Mouse (Mus musculus) adipocyte (in vitro differentiated cells): ENCODE data around the gene Hfe2.
"Not testable (repeated sequence)": the region's sequence is repeated elsewhere in the genome, so short reads cannot be mapped to it uniquely, and the experiment has no call there.

Experiments used
- DNase-seq: peaks from one replicate; pipeline ENCODE4 v3.0.0-alpha.2; 2016; ENCODE audit warnings: low spot score

Hfe2 gene

DNA sequence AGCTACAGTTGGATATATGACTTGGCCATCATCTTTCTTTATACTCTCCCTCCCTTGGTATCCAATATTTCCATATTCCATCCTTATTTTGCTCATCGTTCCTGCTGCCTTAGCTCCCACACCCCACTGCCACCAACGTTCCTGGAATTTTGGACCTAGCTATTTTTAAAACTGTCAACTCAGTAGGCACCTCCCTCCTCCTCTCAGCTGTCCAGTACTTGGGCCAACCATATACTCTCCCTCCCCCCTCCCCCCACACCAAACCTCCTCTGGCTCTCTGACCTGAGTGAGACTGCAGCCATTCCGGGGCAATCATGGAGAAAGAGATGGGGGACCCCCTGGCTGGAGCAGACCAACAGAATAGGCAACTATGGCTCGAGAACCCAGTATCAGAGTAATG lies at the start of gene Hfe2:
Hfe2 (plus strand) TSS at position 259 of the 400 bp plus-strand sequence.
- DNase-seq: no peak

- no peak for DNase-seq
Observed at GRCm38 (mm10) chr3:96477084-96477483, 47.9 kb upstream of the Hfe2 start.

GRCm38 (mm10) chr3:96477558-96477957 lies 47.4 kb upstream of the Hfe2 start:
- no peak for DNase-seq

DNA sequence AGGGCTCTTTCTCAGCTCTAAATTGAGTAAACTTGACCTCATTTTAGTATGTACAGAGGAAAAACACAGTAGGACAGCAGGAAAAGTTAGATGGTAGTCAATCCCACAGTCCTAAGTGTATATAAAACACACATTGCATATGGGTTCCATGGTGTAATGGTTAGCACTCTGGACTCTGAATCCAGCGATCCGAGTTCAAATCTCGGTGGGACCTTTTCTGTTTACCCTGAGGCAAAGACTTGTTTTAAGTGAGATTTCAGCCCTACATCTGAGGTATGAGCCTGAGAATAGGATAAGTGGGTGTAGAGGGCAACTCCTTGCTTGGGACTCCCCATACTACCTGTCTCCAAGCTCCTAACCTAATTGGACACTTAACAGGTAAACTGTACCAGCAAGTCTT lies 45.7 kb upstream of the Hfe2 start:
- DNase-seq: no peak

GRCm38 (mm10) chr3:96480684-96481270 lies 44.2 kb upstream of the Hfe2 start:
- no peak for DNase-seq

GRCm38 (mm10) chr3:96481856-96482255 lies 43.1 kb upstream of the Hfe2 start:
- DNase-seq: no peak

- DNase-seq: no peak
Observed at GRCm38 (mm10) chr3:96482451-96482850, 42.5 kb upstream of the Hfe2 start.

GRCm38 (mm10) chr3:96483044-96483443 lies 41.9 kb upstream of the Hfe2 start:
- DNase-seq: not testable (repeated sequence)

DNA sequence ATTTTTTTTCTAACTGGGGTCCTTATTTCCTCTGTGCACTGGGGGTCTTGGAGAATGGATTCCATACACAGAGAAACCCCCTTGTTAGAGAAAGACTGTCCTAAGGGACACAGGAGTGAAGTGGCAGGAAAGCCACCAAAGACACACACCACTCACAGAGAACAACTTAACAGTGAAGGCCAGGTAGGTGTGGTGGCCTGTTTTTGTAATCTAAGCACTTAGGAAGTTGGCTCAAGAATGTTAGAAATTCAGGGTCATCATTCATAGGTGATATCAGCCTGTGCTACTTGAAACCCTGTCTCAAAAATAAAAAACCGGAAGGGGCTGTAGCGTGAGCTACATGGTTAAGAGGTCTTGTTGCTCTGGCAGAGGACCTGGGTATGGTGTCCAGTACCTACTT lies 41.0 kb upstream of the Hfe2 start:
- DNase-seq: no peak

- no peak for DNase-seq
Observed at GRCm38 (mm10) chr3:96484921-96485320, 40.1 kb upstream of the Hfe2 start.

DNA sequence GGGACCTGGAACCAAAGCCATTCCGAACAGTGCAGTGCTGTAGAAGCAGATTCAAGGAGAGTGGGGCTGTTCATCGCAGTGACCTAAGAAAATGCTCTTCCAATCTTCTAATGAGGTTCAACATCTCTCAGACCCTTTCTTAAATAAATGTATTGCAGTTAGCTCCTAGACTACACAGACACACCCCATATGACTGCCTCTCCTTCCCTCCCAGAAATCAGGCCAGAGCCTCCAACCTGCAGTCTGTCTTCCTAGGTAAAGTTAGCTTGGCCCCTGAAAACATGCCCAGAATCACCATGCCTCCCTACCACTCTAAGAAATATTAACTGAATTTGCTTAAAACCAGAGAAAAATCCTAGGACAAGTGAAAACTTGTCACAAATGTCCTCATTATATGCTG lies 39.6 kb upstream of the Hfe2 start:
- DNase-seq: no peak

DNA sequence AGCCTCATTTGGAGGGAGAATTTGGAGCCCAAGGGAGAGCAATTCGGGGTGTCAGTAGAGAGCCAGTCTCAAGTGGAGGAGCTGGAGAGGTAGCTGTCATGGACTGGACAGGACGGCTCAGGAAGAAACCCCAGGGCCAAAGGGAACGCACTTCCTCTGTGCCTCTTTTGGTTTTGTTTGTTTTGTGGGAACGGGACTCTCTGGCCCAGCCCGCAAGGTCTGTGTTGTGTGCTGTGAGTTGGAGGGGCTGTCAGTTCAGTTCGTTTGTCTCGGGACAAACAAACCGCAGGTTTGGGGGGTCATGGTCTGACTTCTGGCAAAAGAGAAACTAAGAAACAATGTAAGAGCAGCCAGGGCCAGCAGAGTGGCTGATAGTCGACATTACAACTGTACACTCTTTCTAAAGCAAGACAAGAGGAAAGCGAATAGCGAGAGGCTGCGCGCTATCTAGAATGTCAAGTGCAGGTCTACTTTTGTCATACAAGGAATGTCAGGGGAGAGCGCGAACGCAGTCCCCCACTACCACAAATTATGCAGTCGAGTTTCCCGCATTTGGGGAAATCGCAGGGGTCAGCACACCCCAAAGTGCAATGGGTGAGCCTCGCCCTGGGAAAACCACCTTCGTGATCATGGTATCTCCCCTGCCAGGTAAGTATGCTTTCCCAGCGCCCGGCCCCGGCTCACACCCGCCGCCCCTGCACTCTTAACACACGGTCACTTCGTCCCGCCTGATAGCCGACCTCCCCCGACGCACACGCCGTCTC lies 38.7 kb upstream of the Hfe2 start:
- not testable (repeated sequence) for DNase-seq

DNA sequence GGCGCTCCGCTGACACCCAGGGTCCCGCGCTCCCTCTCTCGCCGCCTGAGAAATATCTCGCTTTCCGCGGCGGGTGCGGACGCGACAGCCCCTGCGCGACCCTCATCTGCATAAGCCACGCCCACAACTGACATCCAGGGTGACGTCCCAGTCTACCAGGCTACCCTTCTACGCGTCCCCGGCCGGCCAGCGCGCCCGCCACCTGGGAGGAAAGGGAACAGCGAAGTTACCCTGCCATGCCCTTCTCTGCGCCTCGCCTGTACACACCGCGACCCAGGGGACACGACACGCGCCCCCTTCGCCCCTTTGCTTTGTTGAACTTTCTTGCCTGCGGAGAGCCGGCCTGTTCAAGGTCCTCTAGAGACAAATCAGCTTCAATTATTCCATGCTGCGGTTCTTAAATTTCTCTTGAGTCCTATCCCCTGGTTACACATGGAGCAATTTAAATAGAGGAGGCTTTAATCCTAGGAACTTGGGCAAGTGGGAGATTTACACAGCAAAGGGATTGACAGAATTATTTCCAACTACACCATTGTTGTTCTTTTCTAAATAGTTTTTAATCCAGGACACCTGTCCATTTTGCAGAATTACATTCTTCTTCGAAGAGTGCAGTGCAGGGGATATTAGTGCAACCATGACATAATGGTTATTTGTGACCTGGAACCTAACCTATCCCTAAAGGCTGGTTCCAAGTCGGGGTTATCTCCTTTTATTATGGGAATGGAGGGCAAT lies 38.0 kb upstream of the Hfe2 start:
- DNase-seq: not testable (repeated sequence)

GRCm38 (mm10) chr3:96487596-96488289 lies 37.2 kb upstream of the Hfe2 start:
- no peak for DNase-seq

DNA sequence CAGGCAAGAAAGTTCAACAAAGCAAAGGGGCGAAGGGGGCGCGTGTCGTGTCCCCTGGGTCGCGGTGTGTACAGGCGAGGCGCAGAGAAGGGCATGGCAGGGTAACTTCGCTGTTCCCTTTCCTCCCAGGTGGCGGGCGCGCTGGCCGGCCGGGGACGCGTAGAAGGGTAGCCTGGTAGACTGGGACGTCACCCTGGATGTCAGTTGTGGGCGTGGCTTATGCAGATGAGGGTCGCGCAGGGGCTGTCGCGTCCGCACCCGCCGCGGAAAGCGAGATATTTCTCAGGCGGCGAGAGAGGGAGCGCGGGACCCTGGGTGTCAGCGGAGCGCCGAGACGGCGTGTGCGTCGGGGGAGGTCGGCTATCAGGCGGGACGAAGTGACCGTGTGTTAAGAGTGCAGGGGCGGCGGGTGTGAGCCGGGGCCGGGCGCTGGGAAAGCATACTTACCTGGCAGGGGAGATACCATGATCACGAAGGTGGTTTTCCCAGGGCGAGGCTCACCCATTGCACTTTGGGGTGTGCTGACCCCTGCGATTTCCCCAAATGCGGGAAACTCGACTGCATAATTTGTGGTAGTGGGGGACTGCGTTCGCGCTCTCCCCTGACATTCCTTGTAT lies 36.6 kb upstream of the Hfe2 start:
- not testable (repeated sequence) for DNase-seq

- not testable (repeated sequence) for DNase-seq
Observed at GRCm38 (mm10) chr3:96488907-96489629, 35.9 kb upstream of the Hfe2 start.

DNA sequence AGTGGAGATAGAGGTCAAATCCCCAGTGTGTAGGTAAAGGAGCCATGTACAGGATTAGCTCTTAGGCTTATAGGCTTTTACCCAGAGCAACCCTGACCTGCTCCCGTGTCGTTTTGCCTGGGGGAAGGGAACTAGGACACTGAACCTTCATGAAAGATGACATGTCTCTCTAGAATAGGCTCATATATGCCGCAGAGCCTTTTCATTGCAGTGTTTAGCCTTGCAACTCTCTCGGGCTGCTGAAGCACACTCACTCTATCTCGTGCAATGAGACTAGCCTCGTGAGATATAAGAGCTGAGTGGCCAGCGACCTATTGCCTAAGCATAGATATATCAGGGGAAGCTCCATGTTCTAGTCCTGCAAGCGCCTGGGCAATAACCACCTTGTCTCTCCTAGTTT lies 35.3 kb upstream of the Hfe2 start:
- DNase-seq: not testable (repeated sequence)

DNA sequence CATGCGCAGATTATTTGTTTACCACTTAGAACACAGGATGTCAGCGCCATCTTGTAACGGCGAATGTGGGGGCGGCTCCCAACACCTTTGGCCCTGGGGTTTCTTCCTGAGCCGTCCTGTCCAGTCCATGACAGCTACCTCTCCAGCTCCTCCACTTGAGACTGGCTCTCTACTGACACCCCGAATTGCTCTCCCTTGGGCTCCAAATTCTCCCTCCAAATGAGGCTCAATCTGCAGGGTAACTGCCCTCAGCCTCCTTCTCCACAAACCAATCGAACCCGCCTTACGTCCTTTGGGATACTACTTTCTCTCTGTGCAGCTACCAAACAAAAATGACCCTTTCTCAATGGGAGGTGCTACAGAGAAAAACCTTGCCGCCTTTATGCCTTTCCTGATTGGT lies 30.5 kb upstream of the Hfe2 start:
- not testable (repeated sequence) for DNase-seq

DNA sequence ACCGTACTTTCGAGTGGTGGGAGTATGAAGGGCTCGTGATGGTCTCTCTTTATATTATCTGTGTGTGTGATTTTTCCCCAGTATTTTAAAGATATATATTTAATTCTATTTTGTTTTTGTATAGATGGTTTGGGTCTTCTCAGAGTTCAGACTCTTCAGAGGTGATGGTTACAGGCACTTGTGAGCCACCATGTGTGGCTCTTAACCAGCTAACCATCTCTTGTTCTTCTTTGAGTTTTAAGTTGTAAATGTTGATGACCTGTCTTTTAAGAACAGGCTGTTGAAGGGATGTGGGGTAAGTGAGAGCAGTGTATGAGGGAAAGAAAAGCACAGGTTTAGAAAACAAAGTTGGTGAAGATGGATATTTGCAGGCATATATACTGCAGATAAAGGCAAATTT lies 30.1 kb upstream of the Hfe2 start:
- no peak for DNase-seq

DNA sequence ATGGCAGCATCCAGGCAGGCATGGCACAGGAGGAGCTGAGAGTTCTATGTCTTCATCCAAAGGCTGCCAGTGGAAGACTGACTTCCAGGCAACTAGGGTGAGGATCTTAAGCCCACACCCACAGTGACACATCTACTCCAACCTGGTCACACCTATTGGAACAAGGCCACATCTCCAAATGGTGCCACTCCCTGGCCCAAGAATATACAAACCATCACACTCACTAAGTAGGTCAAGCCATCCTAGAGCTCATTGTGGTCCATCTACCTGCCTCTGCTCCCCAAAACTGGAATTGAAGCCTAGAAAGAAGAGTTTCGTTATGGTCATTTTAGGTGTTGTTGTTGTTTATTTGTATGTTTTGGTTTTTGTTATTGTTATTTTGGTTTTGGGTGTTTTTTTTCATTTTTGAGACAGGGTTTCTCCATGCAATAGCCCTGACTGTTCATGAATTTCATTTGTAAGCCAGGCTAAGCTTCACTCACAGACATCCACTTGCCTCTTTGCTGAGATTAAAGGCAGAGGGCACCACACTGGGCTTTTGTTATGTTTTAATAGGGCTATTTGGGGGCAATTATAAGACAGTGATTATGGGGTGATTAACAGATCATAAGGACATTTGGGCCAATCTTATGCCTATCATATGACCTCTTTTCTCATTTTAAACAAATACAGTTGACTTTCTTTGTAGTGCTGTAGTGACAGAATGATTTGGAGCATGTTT lies 29.3 kb upstream of the Hfe2 start:
- DNase-seq: no peak

GRCm38 (mm10) chr3:96496216-96496615 lies 28.8 kb upstream of the Hfe2 start:
- DNase-seq: no peak
